Mouse (Mus musculus): ENCODE data around the gene Isca2. TPM values are rescaled to one million over a fixed set of nuclear protein-coding genes. Genes with fewer than 3 reads are reported as not detected.

The Isca2 gene
- polyA plus RNA-seq, 1 experiment: 44.7 TPM

GRCm38 (mm10) chr12:84752131-84752977 lies 20.7 kb upstream of the Isca2 start:
- Histone ChIP-seq H3K27ac (ENCODE audit: insufficient read depth, low read length) (no peak overlapping the region), H3K4me3 (ENCODE audit: insufficient read depth, low read length) (no peak overlapping the region), H3K4me1 (ENCODE audit: control insufficient read depth, insufficient read depth, low read length) (no peaks in the 10 kb centered on the region)
- TF ChIP-seq POLR2A (IDR thresholded peaks at IDR 0.05; ENCODE audit: low read depth, low read length) (no peak), CTCF (IDR thresholded peaks at IDR 0.05; ENCODE audit: borderline replicate concordance, insufficient read depth, low read length) (no peak)

- H3K27ac ChIP-seq (ENCODE audit: insufficient read depth, low read length): no peak overlapping the region
- no peak overlapping the region for H3K4me3 ChIP-seq (ENCODE audit: insufficient read depth, low read length)
- no peaks in the 10 kb centered on the region for H3K4me1 ChIP-seq (ENCODE audit: control insufficient read depth, insufficient read depth, low read length)
- no peak for TF ChIP-seq CTCF (IDR thresholded peaks at IDR 0.05; ENCODE audit: borderline replicate concordance, insufficient read depth, low read length)
- TF ChIP-seq POLR2A (IDR thresholded peaks at IDR 0.05; ENCODE audit: low read depth, low read length): no peak
Observed at GRCm38 (mm10) chr12:84755008-84755695, 17.9 kb upstream of the Isca2 start.

DNA sequence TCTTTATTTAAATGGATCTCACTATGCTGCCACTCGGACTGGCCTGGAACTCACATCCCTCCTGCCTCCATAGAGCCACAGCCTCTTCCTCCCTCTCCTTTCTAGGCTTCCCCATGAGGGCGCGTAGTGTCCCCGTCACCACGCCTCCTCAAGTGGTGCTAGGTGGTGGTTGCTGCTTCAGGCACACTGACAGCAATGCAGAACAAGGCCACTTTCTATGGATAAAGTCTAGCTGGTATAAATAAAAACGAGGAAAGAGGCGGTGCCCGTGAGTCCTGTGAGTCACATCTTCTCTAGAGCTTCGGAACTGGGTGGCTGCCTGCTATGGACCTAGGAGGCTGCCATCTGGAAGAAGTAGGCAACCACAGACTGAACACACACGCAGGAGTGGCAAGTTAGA lies 17.0 kb upstream of the Isca2 start:
- Histone ChIP-seq H3K4me3 (ENCODE audit: insufficient read depth, low read length) (no peak overlapping the region), H3K4me1 (ENCODE audit: control insufficient read depth, insufficient read depth, low read length) (no peaks in the 10 kb centered on the region), H3K27ac (ENCODE audit: insufficient read depth, low read length) (no peak overlapping the region)
- TF ChIP-seq POLR2A (IDR thresholded peaks at IDR 0.05; ENCODE audit: low read depth, low read length): no peak
- no peak for TF ChIP-seq CTCF (IDR thresholded peaks at IDR 0.05; ENCODE audit: borderline replicate concordance, insufficient read depth, low read length)

DNA sequence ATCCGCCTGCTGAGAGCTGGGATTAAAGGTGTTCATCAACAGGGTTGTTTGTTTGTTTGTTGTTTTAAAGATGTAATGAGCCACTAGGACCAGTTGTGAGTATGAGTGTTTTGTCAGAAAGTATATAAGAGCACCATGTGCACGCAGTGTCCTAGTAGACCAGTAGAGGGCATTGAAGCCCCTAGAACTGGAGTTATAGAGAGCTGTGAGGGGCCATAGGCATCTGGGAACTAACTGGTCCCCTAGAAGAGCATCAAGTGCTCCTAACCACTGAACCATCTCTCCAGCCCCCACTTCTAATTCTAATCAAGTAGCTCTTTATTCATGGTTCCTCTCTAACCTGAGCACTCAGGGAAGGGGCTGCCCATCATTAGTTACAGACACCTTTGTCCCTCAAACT lies 14.0 kb upstream of the Isca2 start:
- Histone ChIP-seq H3K4me3 (ENCODE audit: insufficient read depth, low read length) (no peak overlapping the region), H3K27ac (ENCODE audit: insufficient read depth, low read length) (no peak overlapping the region), H3K4me1 (ENCODE audit: control insufficient read depth, insufficient read depth, low read length) (peaks cover 7% of the 10 kb centered on the region; the same call in 1 of the 2 replicates)
- TF ChIP-seq POLR2A (IDR thresholded peaks at IDR 0.05; ENCODE audit: low read depth, low read length): no peak
- no peak for TF ChIP-seq CTCF (IDR thresholded peaks at IDR 0.05; ENCODE audit: borderline replicate concordance, insufficient read depth, low read length)

- Histone ChIP-seq H3K4me1 (ENCODE audit: control insufficient read depth, insufficient read depth, low read length) (peaks cover 27% of the 10 kb centered on the region), H3K27ac (ENCODE audit: insufficient read depth, low read length) (peak overlapping the region; percentile 16), H3K4me3 (ENCODE audit: insufficient read depth, low read length) (no peak overlapping the region)
- TF ChIP-seq POLR2A (IDR thresholded peaks at IDR 0.05; ENCODE audit: low read depth, low read length): no peak
- no peak for TF ChIP-seq CTCF (IDR thresholded peaks at IDR 0.05; ENCODE audit: borderline replicate concordance, insufficient read depth, low read length)
Observed at GRCm38 (mm10) chr12:84762532-84762931, 10.5 kb upstream of the Isca2 start.

GRCm38 (mm10) chr12:84763577-84764218 lies 9.4 kb upstream of the Isca2 start:
- no peak overlapping the region for H3K27ac ChIP-seq (ENCODE audit: insufficient read depth, low read length)
- H3K4me3 ChIP-seq (ENCODE audit: insufficient read depth, low read length): no peak overlapping the region
- TF ChIP-seq CTCF (IDR thresholded peaks at IDR 0.05; ENCODE audit: borderline replicate concordance, insufficient read depth, low read length) (no peak), POLR2A (IDR thresholded peaks at IDR 0.05; ENCODE audit: low read depth, low read length) (no peak)
- peaks cover 28% of the 10 kb centered on the region for H3K4me1 ChIP-seq (ENCODE audit: control insufficient read depth, insufficient read depth, low read length)

DNA sequence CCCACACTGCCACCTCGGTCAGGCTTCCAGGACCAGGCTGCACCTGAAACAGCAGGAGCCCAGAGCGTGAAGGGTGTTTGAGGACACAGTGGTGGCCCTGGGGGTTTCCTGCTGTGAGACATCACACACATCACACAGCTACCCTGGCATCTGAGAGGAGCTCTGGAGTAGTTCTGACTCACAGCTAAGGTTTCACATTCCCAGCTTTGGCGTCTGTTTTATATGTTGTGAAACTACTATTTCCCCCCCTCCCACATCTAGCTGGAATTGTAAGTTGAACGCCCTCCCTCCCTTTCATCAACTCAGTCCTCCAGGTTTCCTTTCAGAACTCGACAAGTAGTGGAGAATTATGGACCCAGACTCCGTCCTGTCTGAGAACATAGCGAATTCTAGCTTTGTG lies 8.3 kb upstream of the Isca2 start:
- Histone ChIP-seq H3K27ac (ENCODE audit: insufficient read depth, low read length) (peak overlapping the region; percentile 38), H3K4me3 (ENCODE audit: insufficient read depth, low read length) (no peak overlapping the region), H3K4me1 (ENCODE audit: control insufficient read depth, insufficient read depth, low read length) (peaks cover 28% of the 10 kb centered on the region)
- no peak for TF ChIP-seq CTCF (IDR thresholded peaks at IDR 0.05; ENCODE audit: borderline replicate concordance, insufficient read depth, low read length)

- H3K4me3 ChIP-seq (ENCODE audit: insufficient read depth, low read length): no peak overlapping the region
- H3K4me1 ChIP-seq (ENCODE audit: control insufficient read depth, insufficient read depth, low read length): peaks cover 32% of the 10 kb centered on the region
- 0 out of 2 replicates have a peak overlapping the region, but pooled peaks have one; percentile 38 for H3K27ac ChIP-seq (ENCODE audit: insufficient read depth, low read length)
- TF ChIP-seq POLR2A (IDR thresholded peaks at IDR 0.05; ENCODE audit: low read depth, low read length) (no peak), CTCF (IDR thresholded peaks at IDR 0.05; ENCODE audit: borderline replicate concordance, insufficient read depth, low read length) (no peak)
Observed at GRCm38 (mm10) chr12:84765506-84765905, 7.5 kb upstream of the Isca2 start.

- Histone ChIP-seq H3K4me3 (ENCODE audit: insufficient read depth, low read length) (no peak overlapping the region), H3K27ac (ENCODE audit: insufficient read depth, low read length) (0 out of 2 replicates have a peak overlapping the region, but pooled peaks have one; percentile 0), H3K4me1 (ENCODE audit: control insufficient read depth, insufficient read depth, low read length) (peaks cover 33% of the 10 kb centered on the region)
- TF ChIP-seq POLR2A (IDR thresholded peaks at IDR 0.05; ENCODE audit: low read depth, low read length): no peak
- no peak for TF ChIP-seq CTCF (IDR thresholded peaks at IDR 0.05; ENCODE audit: borderline replicate concordance, insufficient read depth, low read length)
Observed at GRCm38 (mm10) chr12:84766113-84766735, 6.8 kb upstream of the Isca2 start.

Measured in embryonic fibroblast, embryonic 13.5 days (primary cell).